Mouse (Mus musculus) kidney, embryonic 16.5 days (tissue): ENCODE results near the gene Fcamr. TPM values are rescaled to one million over a fixed set of nuclear protein-coding genes. Genes with fewer than 3 reads are reported as not detected.

Experiments used
- ATAC-seq: fragments of 200-750 bp; cut with Nextera tagmentation; 2 replicates; pipeline ENCODE4 v1.8.0; 2017; ENCODE audit warnings: moderate TSS enrichment; ENCODE audit not compliant: low FRiP score, low TSS enrichment
- H3K27ac ChIP-seq: fragments of 300-500 bp; sonication (generic); 2 replicates; pipeline ENCODE4 v1.5.1; 2014; ENCODE audit warnings: low read length
- H3K27me3 ChIP-seq: fragments of 300-500 bp; sonication (generic); 2 replicates; pipeline ENCODE4 v1.6.1; 2014; ENCODE audit warnings: low read length, control low read depth, mixed read lengths; ENCODE audit not compliant: insufficient read depth
- H3K36me3 ChIP-seq: fragments of 300-500 bp; sonication (generic); 2 replicates; pipeline ENCODE4 v1.6.1; 2014; ENCODE audit warnings: low read length, control low read depth, mixed read lengths; ENCODE audit not compliant: insufficient read depth
- H3K4me1 ChIP-seq: fragments of 300-500 bp; sonication (generic); 2 replicates; pipeline ENCODE4 v1.6.1; 2014; ENCODE audit warnings: low read length, control low read depth, mixed read lengths; ENCODE audit not compliant: insufficient read depth
- H3K4me2 ChIP-seq: fragments of 300-500 bp; sonication (generic); replicated peaks from 2 replicates; pipeline ENCODE4 v1.6.1; 2014; ENCODE audit warnings: low read depth, low read length
- H3K4me3 ChIP-seq: fragments of 300-500 bp; sonication (generic); 2 replicates; pipeline ENCODE4 v1.5.1; 2014; ENCODE audit warnings: mild to moderate bottlenecking, low read length
- H3K9ac ChIP-seq: fragments of 300-500 bp; sonication (generic); replicated peaks from 2 replicates; pipeline ENCODE4 v1.6.1; 2014; ENCODE audit warnings: low read length
- H3K9me3 ChIP-seq: fragments of 300-500 bp; sonication (generic); 2 replicates; pipeline ENCODE4 v1.6.1; 2016; ENCODE audit warnings: low read length, control low read depth
- WGBS: fragments of 180-500 bp; shearing (Covaris S2); extraction: QIAGEN DNeasy Blood & Tissue Kit; methylation state at CpG from one replicate; pipeline ENCODE4 v1.1.7; 2014; 5-methylcytosine and 5-hydroxymethylcytosine counted together
- polyA plus RNA-seq: library from polyadenylated mRNA; unstranded; fragments of >200 nt; fragmentation: Nextera tagmentation; extraction: Ambion mirVana; gene quantifications from 2 replicates; pipeline ENCODE4 v1.2.1, GENCODE M21; 2015

The Fcamr gene
- polyA plus RNA-seq, 1 experiment from 2014 or later = not detected

GRCm38 (mm10) chr1:130798551-130798950, 2.2 kb upstream of the Fcamr start:
- Histone ChIP-seq H3K4me3 (no peak overlapping the region), H3K4me2 (no peak overlapping the region), H3K27ac (no peak overlapping the region), H3K27me3 (no peaks in the 10 kb centered on the region), H3K9me3 (no peaks in the 10 kb centered on the region), H3K4me1 (no peaks in the 10 kb centered on the region), H3K9ac (no peak overlapping the region), H3K36me3 (no peaks in the 10 kb centered on the region)
- 54% methylated on average over 3 of the region's 3 CpGs for WGBS
- no peak for ATAC-seq

- no peak overlapping the region for H3K4me3 ChIP-seq
- H3K4me2 ChIP-seq = no peak overlapping the region
- no peaks in the 10 kb centered on the region for H3K4me1 ChIP-seq
- H3K36me3 ChIP-seq = no peaks in the 10 kb centered on the region
- H3K27ac ChIP-seq = no peak overlapping the region
- H3K27me3 ChIP-seq = no peaks in the 10 kb centered on the region
- no peaks in the 10 kb centered on the region for H3K9me3 ChIP-seq
- ATAC-seq = no peak
- 86% methylated on average over 2 of the region's 2 CpGs for WGBS
- H3K9ac ChIP-seq = no peak overlapping the region
Observed at GRCm38 (mm10) chr1:130799399-130799798, 1.3 kb upstream of the Fcamr start.

- Histone ChIP-seq H3K9ac (no peak overlapping the region), H3K4me3 (no peak overlapping the region), H3K36me3 (no peaks in the 10 kb centered on the region), H3K4me2 (no peak overlapping the region), H3K27ac (no peak overlapping the region), H3K4me1 (no peaks in the 10 kb centered on the region), H3K27me3 (no peaks in the 10 kb centered on the region), H3K9me3 (no peaks in the 10 kb centered on the region)
- WGBS = 81% methylated on average over 2 of the region's 2 CpGs
- ATAC-seq = no peak
Observed at GRCm38 (mm10) chr1:130801511-130801910, 809 bp downstream of the Fcamr start.

GRCm38 (mm10) chr1:130802976-130803375, 2.3 kb downstream of the Fcamr start:
- H3K4me1 ChIP-seq = no peaks in the 10 kb centered on the region
- WGBS = 57% methylated on average over 6 of the region's 6 CpGs
- no peak overlapping the region for H3K4me2 ChIP-seq
- H3K9me3 ChIP-seq = no peaks in the 10 kb centered on the region
- H3K9ac ChIP-seq = no peak overlapping the region
- no peak for ATAC-seq
- no peaks in the 10 kb centered on the region for H3K36me3 ChIP-seq
- H3K4me3 ChIP-seq = no peak overlapping the region
- no peaks in the 10 kb centered on the region for H3K27me3 ChIP-seq
- H3K27ac ChIP-seq = no peak overlapping the region

DNA sequence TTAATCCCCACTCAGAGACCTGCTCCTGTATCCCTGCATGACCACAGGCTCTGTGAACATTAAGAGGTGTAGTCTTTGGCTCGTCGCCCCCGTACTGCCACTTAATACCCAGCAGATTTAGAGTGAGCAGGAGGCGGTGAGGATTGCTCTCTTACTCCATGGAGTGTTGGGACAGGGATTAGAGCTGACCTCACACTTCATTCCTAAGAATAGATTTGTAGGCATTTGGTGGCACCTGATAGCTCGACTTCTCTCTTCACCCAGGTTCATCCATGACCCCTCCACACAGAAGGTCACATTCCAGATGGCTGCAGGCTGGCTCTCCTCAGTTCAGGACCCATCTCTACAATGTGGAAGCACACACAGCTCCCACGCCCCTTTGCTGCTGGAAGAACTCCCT, 3.6 kb downstream of the Fcamr start:
- no peak overlapping the region for H3K9ac ChIP-seq
- 52% methylated on average over 6 of the region's 6 CpGs for WGBS
- H3K36me3 ChIP-seq = no peaks in the 10 kb centered on the region
- H3K27ac ChIP-seq = no peak overlapping the region
- H3K4me2 ChIP-seq = no peak overlapping the region
- ATAC-seq = peak; percentile 31; the same call in 1 of the 2 replicates
- no peaks in the 10 kb centered on the region for H3K9me3 ChIP-seq
- H3K27me3 ChIP-seq = no peaks in the 10 kb centered on the region
- H3K4me3 ChIP-seq = no peak overlapping the region
- no peaks in the 10 kb centered on the region for H3K4me1 ChIP-seq

DNA sequence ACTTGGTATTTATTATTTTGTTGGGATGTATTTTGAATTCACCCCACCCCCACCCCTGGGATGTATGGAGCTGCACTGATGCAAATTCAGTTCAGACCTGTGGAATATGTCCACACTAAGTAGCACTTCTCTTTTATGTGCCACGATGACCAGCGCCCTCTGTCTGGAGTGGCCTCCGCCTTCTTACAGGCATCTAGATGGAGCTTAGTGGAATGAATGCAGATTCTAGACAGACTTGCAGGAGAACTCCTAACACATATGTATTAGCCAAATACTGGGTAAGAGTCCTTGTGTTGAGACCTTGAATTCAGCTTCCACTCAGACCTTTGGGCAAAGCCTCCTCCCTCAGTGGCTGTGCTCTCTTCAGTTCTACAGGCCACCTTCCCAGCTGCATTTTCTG, 10.2 kb downstream of the Fcamr start:
- Histone ChIP-seq H3K9ac (no peak overlapping the region), H3K27me3 (no peaks in the 10 kb centered on the region), H3K9me3 (no peaks in the 10 kb centered on the region), H3K36me3 (no peaks in the 10 kb centered on the region), H3K4me2 (no peak overlapping the region), H3K4me1 (no peaks in the 10 kb centered on the region), H3K27ac (no peak overlapping the region), H3K4me3 (no peak overlapping the region)
- WGBS = 80% methylated on average over 3 of the region's 3 CpGs
- no peak for ATAC-seq

- no peak overlapping the region for H3K4me2 ChIP-seq
- H3K4me3 ChIP-seq = no peak overlapping the region
- no peak overlapping the region for H3K27ac ChIP-seq
- 75% methylated on average over 17 of the region's 17 CpGs for WGBS
- no peaks in the 10 kb centered on the region for H3K4me1 ChIP-seq
- H3K36me3 ChIP-seq = no peaks in the 10 kb centered on the region
- no peak overlapping the region for H3K9ac ChIP-seq
- no peaks in the 10 kb centered on the region for H3K27me3 ChIP-seq
- no peak for ATAC-seq
- no peaks in the 10 kb centered on the region for H3K9me3 ChIP-seq
Observed at GRCm38 (mm10) chr1:130811316-130811715, 10.6 kb downstream of the Fcamr start.

- no peak overlapping the region for H3K27ac ChIP-seq
- WGBS = 93% methylated on average over 1 of the region's 1 CpGs
Observed at GRCm38 (mm10) chr1:130819737-130820136, 19.0 kb downstream of the Fcamr start.

GRCm38 (mm10) chr1:130820316-130821148, 19.8 kb downstream of the Fcamr start:
- H3K27me3 ChIP-seq = no peaks in the 10 kb centered on the region
- ATAC-seq = no peak
- no peaks in the 10 kb centered on the region for H3K4me1 ChIP-seq
- H3K36me3 ChIP-seq = no peaks in the 10 kb centered on the region
- no peak overlapping the region for H3K9ac ChIP-seq
- no peak overlapping the region for H3K27ac ChIP-seq
- H3K4me2 ChIP-seq = no peak overlapping the region
- H3K4me3 ChIP-seq = no peak overlapping the region
- H3K9me3 ChIP-seq = no peaks in the 10 kb centered on the region
- WGBS = 82% methylated on average over 7 of the region's 7 CpGs

More at GRCm38 (mm10) chr1:130819737-130820136, 19.0 kb downstream of the Fcamr start:
- H3K9me3 ChIP-seq = no peaks in the 10 kb centered on the region
- no peak overlapping the region for H3K4me3 ChIP-seq
- ATAC-seq = no peak
- no peak overlapping the region for H3K4me2 ChIP-seq
- no peak overlapping the region for H3K9ac ChIP-seq
- no peaks in the 10 kb centered on the region for H3K4me1 ChIP-seq
- no peaks in the 10 kb centered on the region for H3K36me3 ChIP-seq
- no peaks in the 10 kb centered on the region for H3K27me3 ChIP-seq

DNA sequence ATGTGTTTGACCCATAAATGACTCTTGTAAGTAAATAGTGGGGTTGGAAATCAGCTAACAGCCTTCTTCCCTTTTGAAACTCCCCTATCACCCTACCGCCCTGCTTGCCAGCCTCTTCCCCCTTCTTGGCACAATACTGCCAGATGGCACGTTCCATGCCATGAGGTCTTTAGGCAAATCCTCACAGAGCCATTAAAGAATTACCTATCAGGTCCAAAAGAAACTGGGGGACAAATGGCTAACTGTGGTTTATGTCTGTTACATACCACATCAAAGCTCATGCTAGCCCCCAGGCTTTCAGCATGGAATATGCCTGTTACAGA, 20.4 kb downstream of the Fcamr start:
- no peaks in the 10 kb centered on the region for H3K4me1 ChIP-seq
- H3K27ac ChIP-seq = no peak overlapping the region
- ATAC-seq = no peak
- H3K27me3 ChIP-seq = no peaks in the 10 kb centered on the region
- 84% methylated on average over 2 of the region's 2 CpGs for WGBS
- no peaks in the 10 kb centered on the region for H3K9me3 ChIP-seq
- no peak overlapping the region for H3K4me2 ChIP-seq
- H3K9ac ChIP-seq = no peak overlapping the region
- no peaks in the 10 kb centered on the region for H3K36me3 ChIP-seq
- H3K4me3 ChIP-seq = no peak overlapping the region
